Mouse (Mus musculus) spleen, adult 10 weeks (tissue): ENCODE data around the gene Lilra5. TPM values are rescaled to one million over a fixed set of nuclear protein-coding genes. Genes with fewer than 3 reads are reported as not detected.

Source experiments
- polyA plus RNA-seq: library from polyadenylated mRNA; stranded (reverse); fragments of 350-450 nt; fragmentation: Illumina TruSeq; extraction: RNeasy Lipid Tissue Mini Kit (QIAGEN cat#74804); gene quantifications from one replicate; pipeline ENCODE4 v1.2.3, GENCODE M21; 2015; ENCODE audit warnings: low replicate concordance; ENCODE audit not compliant: insufficient read depth

Gene Lilra5
- polyA plus RNA-seq, result 5.0 TPM

GRCm38 (mm10) chr7:4237454-4237853 lies at the start of gene Lilra5:
Gene Lilra5 (plus strand): TSS chr7:4237754.

Other genes starting within 250 kb of the Lilra5 start
- gene Lair1, start 174.6 kb upstream of the Lilra5 start, polyA plus RNA-seq, result 54.3 TPM
- 0.36 TPM for gene Ttyh1, start 118.3 kb upstream of the Lilra5 start, polyA plus RNA-seq
- 127 TPM for gene Leng8, start 100.7 kb upstream of the Lilra5 start, polyA plus RNA-seq
- gene Leng9, start 87.4 kb upstream of the Lilra5 start, polyA plus RNA-seq, result 3.8 TPM
- 1.5 TPM for gene Cdc42ep5, start 72.9 kb upstream of the Lilra5 start, polyA plus RNA-seq
- gene Ncr1, start 100.0 kb downstream of the Lilra5 start, polyA plus RNA-seq, result 29.3 TPM
- 2.9 TPM for gene Gp6, start 160.0 kb downstream of the Lilra5 start, polyA plus RNA-seq
- 8.5 TPM for gene Rdh13, start 207.9 kb downstream of the Lilra5 start, polyA plus RNA-seq
- gene Eps8l1, start 222.9 kb downstream of the Lilra5 start, polyA plus RNA-seq, result 35.4 TPM